Mouse (Mus musculus) macrophage (primary cell): ENCODE data around the gene Gata1. TPM values are rescaled to one million over a fixed set of nuclear protein-coding genes. Genes with fewer than 3 reads are reported as not detected.
"Not testable (repeated sequence)": the region's sequence is repeated elsewhere in the genome, so short reads cannot be mapped to it uniquely, and the experiment has no call there.

ENCODE experiments used
- H3K27ac ChIP-seq: fragments of 350-480 bp; formaldehyde crosslinking; 2 replicates; pipeline ENCODE4 v1.9.0; 2021
- H3K36me3 ChIP-seq: fragments of 350-480 bp; formaldehyde crosslinking; 2 replicates; pipeline ENCODE4 v1.9.0; 2021; ENCODE audit errors: inconsistent target
- H3K4me3 ChIP-seq: fragments of 350-480 bp; formaldehyde crosslinking; 2 replicates; pipeline ENCODE4 v1.9.0; 2021; ENCODE audit errors: inconsistent target
- H3K79me2 ChIP-seq: fragments of 350-480 bp; formaldehyde crosslinking; 2 replicates; pipeline ENCODE4 v1.9.0; 2021; ENCODE audit errors: inconsistent target
- WGBS: methylation state at CpG from one replicate; pipeline ENCODE4 v1.1.7; 2026; ENCODE audit warnings: inconsistent platforms; ENCODE audit not compliant: missing documents; 5-methylcytosine and 5-hydroxymethylcytosine counted together
- polyA plus RNA-seq: library from polyadenylated mRNA; stranded (reverse); fragments of 250-400 nt; gene quantifications from 3 replicates; pipeline ENCODE4 v1.2.4, GENCODE M21; 2018; ENCODE audit warnings: inconsistent platforms
- total RNA-seq, 78 experiments: library from RNA; depleted of rRNA; stranded (reverse); fragments of 250-400 nt; gene quantifications; 1 replicate in 9 of 78; 2 replicates in 24 of 78; 3 replicates in 43 of 78; 4 replicates in 2 of 78; pipeline ENCODE4 v1.2.4; 2018; ENCODE audit warnings: inconsistent platforms in 56 of 78

Gata1 gene
- not detected for total RNA-seq (2018; cell fraction: chromatin; rRNA removed)
- total RNA-seq (2018; cell fraction: cytosol; rRNA removed), result under 1 TPM in 2 of 26 experiments, not detected in 24; 0.09 TPM
- total RNA-seq (2018; cell fraction: nucleus; rRNA removed), result under 1 TPM in 3 of 26 experiments, not detected in 23; 0.35 to 0.98 (median 0.37) TPM
- polyA plus RNA-seq, result 0.14 TPM in 1 of 3 replicates, not detected in the others

DNA sequence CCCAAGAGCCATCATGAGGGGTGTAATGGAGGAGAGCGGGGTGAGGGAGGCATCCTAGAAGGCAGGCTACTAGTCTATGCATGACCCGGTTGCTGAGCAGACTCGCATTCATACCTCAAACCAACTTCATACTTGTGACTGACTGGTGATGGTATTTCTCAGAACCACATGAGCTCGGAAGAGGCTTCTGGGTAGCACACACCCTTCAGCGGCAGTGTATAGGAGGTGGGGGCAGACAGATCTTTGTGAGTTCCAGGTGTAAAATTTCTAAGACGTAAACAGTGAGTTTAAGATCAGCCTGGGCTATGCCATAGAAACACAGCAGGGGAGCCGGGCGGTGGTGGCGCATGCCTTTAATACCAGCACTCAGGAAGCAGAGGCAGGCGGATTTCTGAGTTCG lies at the start of gene Gata1:
TSS of gene Gata1 (minus strand) at position 180 of the 400 bp plus-strand sequence.
- Histone ChIP-seq H3K4me3 (no peak within 1 kb of the TSS), H3K79me2 (no peaks in the 10 kb centered on the region), H3K36me3 (no peaks in the 10 kb centered on the region), H3K27ac (no peak within 1 kb of the TSS)
- WGBS, result 82% methylated on average over 5 of the region's 11 CpGs

DNA sequence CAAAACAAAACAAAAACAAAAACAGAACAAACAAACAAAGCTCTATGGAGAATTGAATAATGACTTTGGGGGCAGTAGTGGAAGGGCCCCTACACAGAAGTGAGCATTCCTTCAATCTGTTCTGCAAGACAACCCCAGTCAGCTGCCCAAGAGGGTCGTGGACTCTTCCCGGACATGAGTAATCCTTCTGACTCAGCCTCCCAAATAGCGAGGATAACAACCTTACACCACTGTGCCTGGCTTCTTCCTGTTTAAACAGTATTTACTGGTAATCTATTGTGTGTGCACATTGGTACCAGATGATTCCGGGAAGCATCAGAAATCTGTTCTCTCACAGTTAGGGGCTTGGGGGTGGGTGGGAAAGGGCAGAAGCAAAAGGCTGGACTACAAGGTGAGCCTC lies 48.9 kb upstream of the Gata1 start:
- no peak overlapping the region for H3K27ac ChIP-seq
- WGBS, result 59% methylated on average over 4 of the region's 4 CpGs
- H3K79me2 ChIP-seq, result no peaks in the 10 kb centered on the region
- H3K4me3 ChIP-seq, result no peak overlapping the region
- no peaks in the 10 kb centered on the region for H3K36me3 ChIP-seq

- Histone ChIP-seq H3K36me3 (no peaks in the 10 kb centered on the region), H3K4me3 (no peak overlapping the region), H3K79me2 (no peaks in the 10 kb centered on the region), H3K27ac (no peak overlapping the region)
- WGBS, result 70% methylated on average over 2 of the region's 2 CpGs
These were observed 46.9 kb upstream of the Gata1 start for GRCm38 (mm10) chrX:8024795-8025194.

GRCm38 (mm10) chrX:8020111-8020778 lies 42.4 kb upstream of the Gata1 start:
- 92% methylated on average over 2 of the region's 2 CpGs for WGBS
- H3K4me3 ChIP-seq, result no peak overlapping the region
- H3K36me3 ChIP-seq, result no peaks in the 10 kb centered on the region
- no peak overlapping the region for H3K27ac ChIP-seq
- no peaks in the 10 kb centered on the region for H3K79me2 ChIP-seq

GRCm38 (mm10) chrX:8018286-8018685 lies 40.4 kb upstream of the Gata1 start, which contains the start of gene Glod5:
Gene Glod5, minus strand, starts transcription at chrX:8018492.
- Histone ChIP-seq H3K27ac (no peak within 1 kb of the TSS), H3K79me2 (no peaks in the 10 kb centered on the region), H3K4me3 (no peak within 1 kb of the TSS), H3K36me3 (no peaks in the 10 kb centered on the region)
- WGBS, result 46% methylated on average over 2 of the region's 2 CpGs

DNA sequence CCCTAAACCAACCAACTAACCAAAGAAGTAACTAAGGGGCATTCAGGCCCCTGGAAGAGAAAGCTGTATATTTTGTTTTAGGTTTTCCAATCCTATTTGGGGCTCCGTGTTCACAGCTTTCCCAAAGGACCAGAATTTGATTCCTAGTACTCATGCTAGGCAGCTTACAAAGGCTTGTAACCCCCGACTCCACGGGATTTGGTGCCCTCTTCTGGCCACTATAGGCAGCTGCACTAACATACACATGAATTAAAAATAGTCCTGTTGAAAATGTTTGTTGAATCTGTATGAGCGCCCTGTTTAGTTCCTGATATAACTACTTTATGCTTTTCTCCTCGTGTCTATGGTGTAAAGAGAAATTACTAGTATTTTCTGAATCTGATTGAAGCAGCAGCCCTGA lies 39.3 kb upstream of the Gata1 start:
- H3K27ac ChIP-seq, result no peak overlapping the region
- no peak overlapping the region for H3K4me3 ChIP-seq
- 14% methylated on average over 5 of the region's 5 CpGs for WGBS
- no peaks in the 10 kb centered on the region for H3K36me3 ChIP-seq
- no peaks in the 10 kb centered on the region for H3K79me2 ChIP-seq

DNA sequence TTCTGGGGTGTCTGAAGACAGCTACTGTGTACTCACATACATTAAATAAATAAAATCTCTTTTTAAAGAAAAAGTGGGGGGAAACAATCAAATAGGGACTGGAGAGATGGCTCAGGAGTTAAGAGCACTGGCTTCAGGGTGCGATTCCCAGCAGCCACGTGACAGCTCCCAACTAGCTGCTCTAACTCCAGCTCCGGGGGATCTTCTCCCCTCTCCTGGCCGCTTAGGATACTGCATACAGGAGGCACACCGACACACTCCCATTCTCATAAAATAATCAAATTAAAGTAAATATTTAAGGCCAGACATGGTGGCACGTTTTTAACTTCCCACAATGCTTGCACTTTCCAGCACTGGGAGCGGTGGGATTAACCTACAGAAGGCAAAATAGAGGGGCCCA lies 37.8 kb upstream of the Gata1 start:
- WGBS, result 23% methylated on average over 6 of the region's 7 CpGs
- H3K79me2 ChIP-seq, H3K27ac ChIP-seq, H3K4me3 ChIP-seq, H3K36me3 ChIP-seq: not testable (repeated sequence)

DNA sequence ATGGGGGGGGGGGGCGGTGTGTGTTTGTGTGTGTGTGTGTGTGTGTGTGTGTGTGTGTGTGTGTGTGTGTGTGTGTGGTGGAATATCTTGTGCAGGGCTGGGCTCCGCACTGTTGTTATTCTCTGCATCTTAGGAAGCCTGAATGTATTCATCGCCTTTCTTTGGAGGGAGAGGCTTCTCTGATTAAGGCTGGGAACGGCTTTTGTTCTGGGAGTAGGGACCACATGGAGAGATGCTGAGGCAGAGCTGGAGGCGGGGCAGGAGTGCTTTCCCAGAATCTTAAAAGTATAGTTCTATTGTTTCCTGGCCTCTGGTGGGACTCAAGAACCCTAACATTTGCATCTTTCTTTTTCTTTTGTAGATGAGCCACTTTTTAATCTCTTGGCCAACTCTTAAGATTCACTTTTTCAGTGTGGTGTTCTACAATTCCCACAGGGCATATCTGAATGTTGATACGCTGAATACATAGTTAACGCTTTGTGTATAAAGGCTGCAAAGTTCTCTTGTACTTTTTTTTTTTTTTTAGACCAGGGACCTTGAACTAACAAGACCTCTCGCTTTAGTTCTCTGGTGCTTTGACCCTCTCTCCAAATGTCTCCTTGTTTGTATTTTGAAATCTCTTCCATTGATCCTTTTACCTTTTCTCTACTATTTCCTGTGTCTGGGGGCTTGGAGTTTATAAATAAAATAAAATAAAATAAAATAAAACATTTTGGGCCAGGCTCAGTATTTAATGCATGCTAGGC lies 35.9 kb upstream of the Gata1 start:
- Histone ChIP-seq H3K4me3 (no peak overlapping the region), H3K79me2 (no peaks in the 10 kb centered on the region), H3K27ac (no peak overlapping the region), H3K36me3 (no peaks in the 10 kb centered on the region)
- 79% methylated on average over 6 of the region's 8 CpGs for WGBS

- H3K27ac ChIP-seq, result no peak overlapping the region
- no peaks in the 10 kb centered on the region for H3K79me2 ChIP-seq
- 33% methylated on average over 2 of the region's 2 CpGs for WGBS
- no peak overlapping the region for H3K4me3 ChIP-seq
- H3K36me3 ChIP-seq, result no peaks in the 10 kb centered on the region
These were observed 35.3 kb upstream of the Gata1 start for GRCm38 (mm10) chrX:8013157-8013556.

GRCm38 (mm10) chrX:8009356-8009755 lies 31.5 kb upstream of the Gata1 start:
- H3K4me3 ChIP-seq, H3K79me2 ChIP-seq, H3K36me3 ChIP-seq, H3K27ac ChIP-seq: not testable (repeated sequence)
- 87% methylated on average over 4 of the region's 4 CpGs for WGBS

DNA sequence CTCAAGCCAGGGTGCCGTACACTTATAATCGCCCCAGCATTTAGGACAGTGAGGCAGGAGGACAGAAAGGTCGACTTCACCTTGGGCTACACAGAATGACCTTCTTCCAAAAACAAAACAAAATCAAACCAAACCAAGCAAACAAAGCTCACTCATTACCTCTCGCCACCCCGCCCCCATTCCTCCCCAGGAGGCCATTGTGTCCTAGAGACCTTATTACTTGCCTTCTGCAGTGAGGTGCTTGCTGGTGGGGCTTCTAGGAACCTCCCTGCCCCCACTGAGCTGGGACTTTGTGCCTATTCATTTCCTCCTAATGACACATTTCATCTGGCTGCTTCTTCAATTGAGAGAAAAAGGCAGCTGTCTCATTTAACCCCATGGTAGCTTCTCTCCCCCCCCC lies 30.7 kb upstream of the Gata1 start:
- Histone ChIP-seq H3K27ac (no peak overlapping the region), H3K4me3 (no peak overlapping the region), H3K36me3 (no peaks in the 10 kb centered on the region), H3K79me2 (no peaks in the 10 kb centered on the region)
- 74% methylated on average over 5 of the region's 5 CpGs for WGBS

GRCm38 (mm10) chrX:8002971-8003370 lies 25.1 kb upstream of the Gata1 start:
- Histone ChIP-seq H3K36me3 (no peaks in the 10 kb centered on the region), H3K27ac (no peak overlapping the region), H3K79me2 (no peaks in the 10 kb centered on the region), H3K4me3 (no peak overlapping the region)
- 80% methylated on average over 4 of the region's 4 CpGs for WGBS

DNA sequence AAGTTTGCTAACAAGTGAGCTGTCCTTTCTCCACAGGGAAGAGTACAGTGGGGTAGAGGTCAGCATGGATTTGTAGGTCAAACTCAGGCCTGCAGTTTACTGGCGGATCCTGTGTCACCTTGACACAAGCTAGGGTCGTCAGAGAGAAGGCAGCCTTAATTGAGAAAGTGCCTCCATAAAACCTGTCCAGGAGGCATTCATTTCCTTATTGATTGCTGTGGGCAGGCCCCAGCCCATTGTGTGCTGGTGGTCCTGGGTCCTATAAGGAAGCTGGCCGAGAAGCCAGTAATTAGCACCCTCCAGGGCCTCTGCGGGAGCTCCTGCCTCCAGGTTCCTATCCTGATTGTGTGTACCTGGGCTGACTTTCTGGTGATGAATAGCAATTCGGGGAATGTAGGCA lies 24.1 kb upstream of the Gata1 start:
- Histone ChIP-seq H3K79me2 (no peaks in the 10 kb centered on the region), H3K27ac (no peak overlapping the region), H3K4me3 (no peak overlapping the region), H3K36me3 (no peaks in the 10 kb centered on the region)
- WGBS, result 72% methylated on average over 4 of the region's 5 CpGs

DNA sequence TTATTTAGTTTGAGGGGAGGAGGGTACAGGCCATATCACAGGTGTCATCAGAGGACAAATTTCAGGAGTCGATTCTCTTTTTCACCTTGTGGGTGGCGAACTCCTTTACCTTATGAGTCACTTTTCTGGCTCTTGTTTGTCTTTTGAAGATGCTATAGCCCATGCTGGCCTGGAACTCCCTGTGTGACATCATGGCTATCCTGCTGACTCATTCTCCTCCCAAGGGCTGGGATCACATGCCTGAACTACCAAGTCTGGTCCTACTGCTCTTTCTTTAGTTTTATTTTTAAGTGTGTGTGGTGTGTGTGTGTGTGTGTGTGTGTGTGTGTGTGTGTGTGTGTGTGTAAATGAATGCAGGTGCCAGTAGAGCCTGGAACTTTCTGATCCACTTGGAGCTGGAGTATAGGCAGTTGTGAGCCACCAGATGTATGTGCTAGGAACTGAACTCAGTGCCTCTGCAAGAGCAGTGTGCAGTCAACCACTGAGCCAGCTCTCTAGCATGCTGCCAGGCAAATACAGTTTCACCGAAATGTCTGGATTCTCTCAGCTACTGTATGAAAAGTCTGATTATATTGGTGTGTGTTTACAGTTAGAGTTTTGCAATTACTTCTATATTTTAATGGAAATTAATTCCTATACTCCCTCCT lies 22.8 kb upstream of the Gata1 start:
- 78% methylated on average over 2 of the region's 3 CpGs for WGBS
- H3K79me2 ChIP-seq, result no peaks in the 10 kb centered on the region
- no peaks in the 10 kb centered on the region for H3K36me3 ChIP-seq
- H3K27ac ChIP-seq, result no peak overlapping the region
- no peak overlapping the region for H3K4me3 ChIP-seq
